Mouse (Mus musculus) CD8-positive naive resting alpha-beta T cell, adult 2 months (primary cell): ENCODE results near the gene Il18bp.
"Not testable (repeated sequence)": the region's sequence is repeated elsewhere in the genome, so short reads cannot be mapped to it uniquely, and the experiment has no call there.

Source experiments
- DNase-seq, 2 experiments: peaks; one replicate each; pipeline ENCODE4 v3.0.0; 2022; ENCODE audit warnings: low read depth in 2 of 2, low spot score in 2 of 2

Il18bp gene

GRCm38 (mm10) chr7:102018590-102018989 lies at the start of gene Il18bp:
Il18bp (minus strand) TSS chr7:102018690.
- no peak for DNase-seq

GRCm38 (mm10) chr7:102066363-102066762 lies 47.9 kb upstream of the Il18bp start:
- DNase-seq: no peak

- DNase-seq: peak; percentile 81 to 91
These were observed 46.8 kb upstream of the Il18bp start, which contains the start of the genes Rnf121, Xndc1 and Xntrpc for GRCm38 (mm10) chr7:102065046-102065891. Rnf121 (minus strand) TSS chr7:102065469. Xndc1 (plus strand) TSS chr7:102065511. Xntrpc (plus strand) TSS chr7:102065713.

GRCm38 (mm10) chr7:102064655-102065045 lies 46.2 kb upstream of the Il18bp start:
- no peak for DNase-seq

GRCm38 (mm10) chr7:102063891-102064290 lies 45.4 kb upstream of the Il18bp start:
- DNase-seq: no peak

- DNase-seq: no peak
These were observed 43.7 kb upstream of the Il18bp start for GRCm38 (mm10) chr7:102062203-102062602.

GRCm38 (mm10) chr7:102061353-102061752 lies 42.9 kb upstream of the Il18bp start:
- DNase-seq: no peak

GRCm38 (mm10) chr7:102048524-102048923 lies 30.0 kb upstream of the Il18bp start:
- DNase-seq: not testable (repeated sequence)

- DNase-seq: no peak
These were observed 23.8 kb upstream of the Il18bp start for GRCm38 (mm10) chr7:102042314-102042713.

- DNase-seq: no peak
These were observed 18.8 kb upstream of the Il18bp start for GRCm38 (mm10) chr7:102037318-102037717.

GRCm38 (mm10) chr7:102035534-102035933 lies 17.0 kb upstream of the Il18bp start:
- no peak for DNase-seq

GRCm38 (mm10) chr7:102034904-102035303 lies 16.4 kb upstream of the Il18bp start:
- DNase-seq: no peak

- DNase-seq: no peak
These were observed 7.0 kb upstream of the Il18bp start for GRCm38 (mm10) chr7:102025187-102026119.

- DNase-seq: no peak
These were observed 5.3 kb upstream of the Il18bp start for GRCm38 (mm10) chr7:102023821-102024220.

- DNase-seq: not testable (repeated sequence)
These were observed 2.4 kb upstream of the Il18bp start for GRCm38 (mm10) chr7:102020934-102021333.

GRCm38 (mm10) chr7:102019362-102019761 lies 872 bp upstream of the Il18bp start:
- no peak for DNase-seq

GRCm38 (mm10) chr7:102018034-102018433 lies 456 bp downstream of the Il18bp start:
- DNase-seq: no peak

- DNase-seq: no peak
These were observed 1.0 kb downstream of the Il18bp start for GRCm38 (mm10) chr7:102017452-102017851.

GRCm38 (mm10) chr7:102016936-102017335 lies 1.6 kb downstream of the Il18bp start:
- no peak for DNase-seq

- no peak for DNase-seq
These were observed 3.5 kb downstream of the Il18bp start for GRCm38 (mm10) chr7:102014995-102015394.

- DNase-seq: no peak
These were observed 5.1 kb downstream of the Il18bp start for GRCm38 (mm10) chr7:102013416-102013815.

- no peak for DNase-seq
These were observed 6.6 kb downstream of the Il18bp start for GRCm38 (mm10) chr7:102011855-102012254.
